Mouse (Mus musculus): ENCODE results near the gene Scd2. TPM values are rescaled to one million over a fixed set of nuclear protein-coding genes. Genes with fewer than 3 reads are reported as not detected.
"Not testable (repeated sequence)": the region's sequence is repeated elsewhere in the genome, so short reads cannot be mapped to it uniquely, and the experiment has no call there.

The Scd2 gene
- 10 to 100 TPM; 30.3 to 34.6 TPM for total RNA-seq (2021)

DNA sequence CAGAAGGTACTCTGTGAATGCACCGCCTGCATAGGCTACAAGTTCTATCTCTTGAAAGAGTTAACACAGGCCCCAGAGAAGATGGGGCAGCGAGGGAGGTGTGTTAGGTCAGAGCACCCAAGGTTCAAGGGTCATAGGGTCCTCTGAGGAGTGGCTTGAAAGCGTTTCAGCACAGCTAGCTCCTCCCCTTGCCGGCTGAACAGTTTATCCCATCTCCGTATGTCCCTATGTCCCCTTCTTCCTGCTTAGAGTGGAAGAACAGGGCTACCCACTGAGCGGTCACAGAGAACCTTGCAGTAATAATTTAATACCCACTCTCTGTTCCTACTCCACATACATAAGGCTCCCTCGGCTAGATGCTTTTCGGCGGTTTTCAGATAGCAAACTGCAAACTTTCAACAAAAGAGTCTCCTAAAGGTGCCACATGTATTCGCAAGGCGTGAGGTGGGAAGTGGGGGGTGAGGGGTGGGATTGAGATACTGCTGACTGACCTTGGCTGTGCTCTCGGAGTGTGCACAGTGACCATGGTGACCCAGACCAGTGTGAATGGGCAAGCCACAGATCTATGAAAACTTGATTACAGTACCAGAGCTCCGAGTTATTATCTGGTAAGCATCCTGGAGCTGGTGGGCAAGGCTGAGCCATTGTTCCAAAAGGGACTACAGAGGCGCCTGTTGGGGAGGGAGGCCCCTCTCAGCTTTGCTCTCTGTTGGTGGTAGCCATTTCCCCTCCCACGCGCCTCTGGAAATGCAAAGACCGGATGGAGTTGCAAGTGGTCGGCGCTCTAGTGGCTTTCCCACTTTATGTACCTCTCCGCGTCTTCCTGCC is at the start of gene Scd2:
Scd2 (plus strand) TSS at position 734 of the 828 bp plus-strand sequence.
- DNase-seq, result peak in 1 of 2 experiments; percentile 17
- intact Hi-C loops (cut with DNase I), result no loop called here

DNA sequence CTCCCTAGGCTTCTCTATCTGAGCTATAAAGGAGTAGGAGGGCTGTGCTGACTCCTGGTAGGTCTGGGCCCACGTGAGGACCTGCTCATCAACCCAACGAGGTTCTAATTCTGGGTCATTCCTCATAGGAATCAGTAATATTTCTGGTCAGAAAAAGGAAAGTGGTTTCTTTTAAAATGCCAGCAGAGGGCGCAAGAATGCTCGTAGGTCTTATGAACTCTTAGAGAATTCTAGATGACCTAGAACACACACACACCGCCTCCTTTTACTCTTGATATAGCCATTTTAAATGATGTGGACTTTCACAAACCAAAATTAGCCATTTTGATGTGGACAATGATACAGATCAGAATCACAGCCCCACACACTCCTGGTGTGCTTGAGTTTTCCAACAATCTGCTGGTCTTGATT is 47.7 kb upstream of the Scd2 start:
- intact Hi-C loops (cut with DNase I), result loop anchor here (1.0 to 5.0 kb wide), 3 partner anchors 50 to 172 kb away; no protein-coding TSS in a partner anchor
- DNase-seq, result peak; percentile 54 to 66

DNA sequence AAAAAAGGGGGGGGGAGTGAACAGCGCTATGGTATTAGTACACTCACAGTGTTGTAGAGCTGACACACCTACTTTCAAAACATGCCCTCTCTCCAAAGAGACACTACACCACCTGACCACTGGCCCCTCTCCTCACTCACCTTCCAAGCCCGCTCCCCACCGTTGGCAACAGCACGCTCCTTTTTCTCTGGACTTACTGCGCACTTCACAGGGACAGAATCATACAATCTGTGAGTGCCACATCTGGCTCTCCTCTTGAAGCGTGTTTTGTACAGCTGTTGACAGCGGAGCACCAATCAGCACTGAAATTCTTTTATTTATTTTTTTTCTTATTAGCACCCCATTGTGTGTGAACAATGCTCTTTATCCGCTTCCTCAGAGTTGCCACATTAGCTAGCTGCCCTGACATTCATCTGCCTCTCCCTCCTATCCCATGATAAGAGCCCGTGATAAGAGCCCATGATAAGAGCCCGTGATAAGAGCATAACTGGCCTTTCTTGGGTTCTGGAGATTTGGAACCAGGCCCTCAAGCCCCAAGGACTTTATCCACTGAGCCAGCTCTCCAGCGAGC is 47.0 kb upstream of the Scd2 start:
- DNase-seq, result peak; percentile 7 to 20
- intact Hi-C loops (cut with DNase I), result loop anchor here (5.0 kb wide), 2 partner anchors 116 to 171 kb away; no protein-coding TSS in a partner anchor

DNA sequence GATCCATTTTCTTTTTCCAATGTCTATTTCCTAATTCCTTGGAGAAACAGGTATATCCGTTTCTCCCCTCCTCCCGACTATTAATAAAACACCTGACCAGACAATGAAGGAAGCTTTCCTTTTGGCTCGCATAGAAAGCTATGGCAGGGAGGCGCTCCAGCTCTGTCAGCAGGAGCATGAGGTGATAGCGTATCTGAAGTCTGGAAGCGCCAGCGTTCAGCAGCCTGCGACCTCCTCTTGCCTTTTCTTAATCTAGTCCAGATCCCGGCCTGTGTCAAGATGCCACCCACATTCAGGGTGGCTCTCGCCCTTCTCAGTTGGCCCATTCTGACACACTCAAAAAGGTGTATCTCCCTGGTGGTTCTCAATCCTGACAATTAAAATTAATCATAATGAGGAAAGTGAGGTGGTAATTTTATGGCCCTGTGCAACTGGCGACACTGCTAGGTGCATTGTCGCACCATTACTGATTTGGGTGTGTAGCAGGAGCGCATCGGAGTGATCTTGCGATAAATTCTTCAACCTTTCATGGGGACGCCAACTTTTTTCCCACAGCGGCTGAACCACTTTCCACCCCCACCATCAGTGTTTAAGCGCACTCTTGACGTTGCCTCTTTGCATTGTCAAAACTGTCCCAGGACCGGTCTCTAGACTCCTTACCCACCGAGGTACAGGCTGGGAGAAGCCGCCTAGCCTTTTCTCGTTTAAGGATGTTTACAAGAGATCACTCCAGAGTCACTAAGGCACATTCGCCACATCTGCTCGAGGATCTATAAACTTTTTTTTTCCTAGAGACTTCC is 46.0 kb upstream of the Scd2 start:
- DNase-seq, result peak; percentile 29 to 35
- intact Hi-C loops (cut with DNase I), result loop anchor here (2.0 to 5.0 kb wide), 3 partner anchors 19 to 170 kb away; no protein-coding TSS in a partner anchor

DNA sequence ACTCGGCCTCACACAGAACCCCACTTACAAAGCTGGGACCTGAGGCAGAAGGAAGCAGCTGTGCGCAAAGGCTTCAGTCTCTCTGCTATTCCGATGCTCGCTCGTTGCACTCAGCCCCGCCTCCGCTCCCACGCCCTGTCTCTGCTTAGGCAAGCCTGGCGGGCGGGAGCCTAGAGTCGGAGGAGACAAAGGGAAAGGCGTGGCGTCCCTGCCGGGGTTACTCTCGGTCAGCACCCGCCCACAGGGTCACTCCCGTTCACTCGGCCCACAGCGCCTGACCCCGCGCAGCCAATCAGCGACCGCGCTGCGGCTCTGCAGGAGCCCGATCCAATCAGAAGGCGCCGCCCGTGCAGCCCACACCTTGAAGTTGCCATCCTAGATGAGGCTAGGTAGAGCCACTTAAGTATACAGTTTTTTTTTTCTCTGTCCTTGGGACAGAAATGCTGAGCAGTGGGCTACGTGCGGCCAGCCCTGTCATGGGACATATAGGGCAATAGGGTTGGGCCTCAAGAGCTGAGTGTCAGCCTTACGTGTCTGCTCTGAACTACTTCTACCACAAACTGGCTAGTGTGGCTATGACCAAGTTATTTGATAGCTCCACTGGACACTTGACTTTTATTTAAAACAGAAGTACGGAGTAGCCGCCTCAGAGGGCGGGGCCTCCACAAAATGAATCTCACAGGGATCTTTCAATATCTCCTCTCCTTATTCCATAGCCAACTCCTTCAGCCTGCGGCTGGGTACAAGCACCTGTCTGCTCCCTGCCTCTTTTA is 45.2 kb upstream of the Scd2 start:
- intact Hi-C loops (cut with DNase I), result loop anchor here (2.0 to 5.0 kb wide), 3 partner anchors 19 to 169 kb away; no protein-coding TSS in a partner anchor

GRCm38 (mm10) chr19:44248854-44249351 is 44.6 kb upstream of the Scd2 start:
- no peak for DNase-seq
- intact Hi-C loops (cut with DNase I), result loop anchor here (2.0 to 5.0 kb wide), 3 partner anchors 18 to 168 kb away; no protein-coding TSS in a partner anchor

More for the DNA sequence above, 45.2 kb upstream of the Scd2 start:
- DNase-seq, result peak; percentile 96 to 97

- DNase-seq; intact Hi-C loops (cut with DNase I): not testable (repeated sequence)
Measured at GRCm38 (mm10) chr19:44251138-44251537, 42.3 kb upstream of the Scd2 start.

DNA sequence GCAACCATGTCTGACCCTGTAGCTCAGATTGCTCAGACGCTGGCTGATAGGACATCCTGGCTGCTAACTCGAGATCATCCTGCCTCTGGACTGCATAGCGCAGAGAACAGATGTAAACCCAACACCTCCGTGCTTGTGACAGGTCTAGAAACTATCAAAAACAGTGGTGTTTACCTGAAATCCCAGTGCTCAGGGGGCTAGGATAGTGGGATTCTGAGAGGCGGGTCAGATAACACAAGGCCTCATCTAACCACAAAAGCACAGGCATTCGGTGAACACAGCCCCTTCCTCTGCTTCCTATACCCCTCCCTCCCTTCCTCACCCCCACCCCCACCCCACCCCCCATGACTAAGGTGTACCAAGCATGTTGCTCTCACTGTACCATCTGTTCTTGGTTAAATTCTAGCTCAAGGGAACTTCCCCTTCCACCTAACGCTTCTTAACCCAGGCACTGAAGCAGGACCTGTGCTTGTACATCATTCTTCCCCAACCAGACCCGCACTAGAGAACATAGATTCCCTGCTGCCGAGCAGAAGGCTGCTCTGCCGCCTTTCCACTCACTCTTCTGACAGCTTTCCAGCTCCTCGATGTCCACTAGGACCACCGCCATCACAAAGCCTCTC is 41.4 kb upstream of the Scd2 start:
- intact Hi-C loops (cut with DNase I), result no loop called here
- DNase-seq, result no peak

DNA sequence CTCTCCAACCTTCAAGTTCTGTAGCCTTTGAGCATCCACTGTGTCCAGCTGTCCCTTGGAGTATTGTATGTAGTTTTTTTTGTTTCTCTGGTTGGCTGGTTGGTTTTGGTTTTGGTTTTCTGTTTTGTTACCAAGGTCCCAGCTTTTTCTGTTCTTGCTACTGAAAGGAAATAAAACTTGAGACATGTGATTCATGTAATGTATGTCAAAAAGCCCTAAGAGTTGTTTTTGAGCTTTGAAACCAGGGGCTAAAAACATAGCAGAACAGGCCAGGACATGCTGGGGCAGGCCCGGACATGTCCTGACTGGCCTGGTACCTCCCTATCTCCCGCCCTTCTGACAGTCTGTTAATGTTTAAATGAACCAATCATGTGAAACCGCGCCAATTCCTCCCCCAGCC is 39.4 kb upstream of the Scd2 start:
- DNase-seq; intact Hi-C loops (cut with DNase I): not testable (repeated sequence)

- DNase-seq, result no peak
- intact Hi-C loops (cut with DNase I), result no loop called here
Measured at GRCm38 (mm10) chr19:44257377-44257966, 36.0 kb upstream of the Scd2 start.

GRCm38 (mm10) chr19:44259484-44259883 is 34.0 kb upstream of the Scd2 start:
- DNase-seq, result no peak
- intact Hi-C loops (cut with DNase I), result no loop called here

GRCm38 (mm10) chr19:44260487-44260886 is 33.0 kb upstream of the Scd2 start:
- intact Hi-C loops (cut with DNase I), result no loop called here
- DNase-seq, result no peak

DNA sequence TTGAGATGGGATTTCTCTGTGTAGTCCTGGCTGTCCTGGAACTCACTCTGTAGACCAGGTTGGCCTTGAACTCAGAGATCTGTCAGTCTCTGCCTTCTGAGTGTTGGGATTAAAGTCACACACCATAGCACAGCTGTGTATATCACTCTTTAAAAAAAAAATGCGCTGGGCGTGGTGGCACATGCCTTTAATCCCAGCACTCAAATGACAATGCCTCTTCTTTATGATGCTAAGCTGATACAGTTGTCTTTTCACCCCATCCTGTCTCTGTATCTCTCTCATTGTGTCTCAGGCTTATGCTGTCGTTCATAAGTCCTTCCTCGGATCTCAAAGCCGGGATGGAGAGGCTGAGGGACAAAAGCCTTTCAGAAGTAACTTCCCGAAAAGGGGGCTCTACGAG is 31.7 kb upstream of the Scd2 start:
- intact Hi-C loops (cut with DNase I), result no loop called here
- DNase-seq, result no peak

DNA sequence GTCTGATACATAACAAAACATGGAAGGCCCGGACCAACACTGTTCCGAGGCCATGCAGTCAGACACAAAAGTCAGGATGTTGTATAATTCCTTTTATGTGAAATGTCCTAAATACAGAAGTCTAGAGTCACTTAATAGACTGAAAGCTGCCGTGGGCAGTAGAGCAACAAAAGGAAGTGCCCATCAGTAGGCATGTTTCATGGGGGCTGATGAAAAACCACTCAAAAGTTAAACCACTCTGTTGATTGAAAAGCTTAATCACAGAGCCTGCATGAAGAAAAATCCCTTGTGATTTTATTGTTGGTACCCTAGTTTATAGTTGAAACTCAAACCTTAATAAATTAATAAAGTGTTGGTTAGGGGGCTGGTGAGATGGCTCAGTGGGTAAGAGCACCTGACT is 29.9 kb upstream of the Scd2 start:
- DNase-seq, result no peak
- intact Hi-C loops (cut with DNase I), result no loop called here

- DNase-seq, result no peak
- intact Hi-C loops (cut with DNase I), result no loop called here
Measured at GRCm38 (mm10) chr19:44264226-44264625, 29.2 kb upstream of the Scd2 start.

DNA sequence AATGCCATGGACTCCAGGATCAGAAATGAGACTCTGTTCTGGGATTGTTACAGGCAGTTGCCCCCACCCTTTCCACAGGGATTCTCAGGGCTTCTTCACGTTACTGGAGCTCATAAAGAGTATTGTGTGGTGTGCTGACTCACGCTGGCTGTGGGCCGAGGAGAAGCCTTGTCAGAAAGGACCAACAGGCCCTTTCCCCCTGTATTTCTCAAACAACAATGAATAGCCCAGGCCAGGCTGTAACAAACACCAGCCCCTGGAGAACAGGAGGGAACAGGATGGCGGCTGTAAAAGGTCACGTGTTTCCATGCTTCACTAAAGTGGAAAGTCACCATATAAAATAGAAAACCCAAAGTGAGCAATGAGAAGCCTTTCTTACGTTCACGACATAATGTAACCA is 28.2 kb upstream of the Scd2 start:
- intact Hi-C loops (cut with DNase I), result no loop called here
- no peak for DNase-seq

GRCm38 (mm10) chr19:44265911-44266337 is 27.6 kb upstream of the Scd2 start:
- intact Hi-C loops (cut with DNase I), result loop anchor here (2.0 kb wide), 1 partner anchor 17 kb away; no protein-coding TSS in a partner anchor

DNA sequence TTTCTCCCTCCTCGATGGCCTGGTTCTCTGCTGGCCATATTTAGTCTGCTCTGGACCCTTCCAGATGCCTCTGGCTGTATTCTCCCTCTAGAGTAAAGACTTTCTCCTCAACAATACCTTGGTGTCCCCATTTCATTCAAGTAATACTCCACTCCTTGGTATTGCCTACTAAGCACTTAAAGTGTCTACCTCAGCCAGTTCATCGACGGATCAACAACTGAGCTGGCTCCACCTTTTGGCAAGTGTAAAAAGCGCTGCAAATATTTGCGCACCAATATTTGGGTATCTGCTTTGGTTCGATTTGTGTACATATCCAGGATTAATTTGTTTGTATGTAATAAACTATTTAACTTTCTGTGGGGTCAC is 27.0 kb upstream of the Scd2 start:
- DNase-seq, result no peak
- intact Hi-C loops (cut with DNase I), result loop anchor here (2.0 kb wide), 1 partner anchor 18 kb away; no protein-coding TSS in a partner anchor

More at GRCm38 (mm10) chr19:44265911-44266337, 27.6 kb upstream of the Scd2 start:
- DNase-seq, result no peak
